Mouse (Mus musculus): ENCODE measurements around the gene Hectd4.

- TF ChIP-seq CTCF (IDR thresholded peaks at IDR 0.05; ENCODE audit: low read depth) (no peak), EP300 (IDR thresholded peaks at IDR 0.05; ENCODE audit: low read depth) (no peak)
Observed at GRCm38 (mm10) chr5:121311576-121311975, 91.6 kb downstream of the Hectd4 start.

Data from liver, postnatal 0 days (tissue).